Mouse (Mus musculus): ENCODE measurements at regions not wholly inside any gene's neighbourhood (a gene's known extent, or its start where the extent isn't known, plus 50 kb on each side); places are given as distances from the start of the nearest gene placed in this dataset.

GRCm38 (mm10) chr5:126544261-126544976 lies 697.2 kb upstream of the Tmem132c start:
- TF ChIP-seq CTCF (IDR thresholded peaks at IDR 0.05; ENCODE audit: low read depth, low read length) (no peak), POLR2A (IDR thresholded peaks at IDR 0.05; ENCODE audit: insufficient read depth, low read length) (no peak), EP300 (IDR thresholded peaks at IDR 0.05; ENCODE audit: insufficient read depth, low read depth, low read length) (no peak)

All from ES-Bruce4 (cell line).